Mouse (Mus musculus) G1E (cell line): ENCODE results near the gene Rps2.
"Not testable (repeated sequence)": the region's sequence is repeated elsewhere in the genome, so short reads cannot be mapped to it uniquely, and the experiment has no call there.

ENCODE experiments used
- CTCF ChIP-seq: IDR thresholded peaks from 2 replicates; pipeline ENCODE4 v1.5.1; 2012; ENCODE audit warnings: low read depth, low read length, inconsistent platforms, mixed read lengths
- GATA1 ChIP-seq: IDR thresholded peaks from 2 replicates; pipeline ENCODE4 v1.6.1; 2012; ENCODE audit warnings: borderline replicate concordance, low read length, inconsistent platforms, mixed read lengths
- TAL1 ChIP-seq: conservative IDR thresholded peaks from 2 replicates; pipeline ENCODE4 v1.6.1; 2012; ENCODE audit warnings: low read depth, low read length, inconsistent platforms, mixed read lengths

DNA sequence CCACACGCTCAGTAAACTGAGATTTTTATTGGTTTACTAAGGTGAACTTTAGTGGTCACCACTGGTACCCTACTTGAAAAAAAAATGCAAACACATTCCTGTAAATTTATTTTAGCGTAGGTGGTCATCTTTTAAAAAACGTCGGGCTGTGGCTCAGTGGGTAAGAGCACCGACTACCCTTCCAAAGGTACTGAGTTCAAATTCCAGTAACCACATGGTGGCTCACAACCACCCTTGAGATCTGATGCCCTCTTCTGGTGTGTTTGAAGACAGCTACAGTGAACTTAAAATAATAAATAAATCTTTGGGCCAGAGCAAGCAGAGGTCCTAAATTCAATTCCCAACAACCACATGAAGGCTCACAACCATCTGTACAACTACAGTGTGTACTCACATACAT, 1.0 kb downstream of the Rps2 start:
- not testable (repeated sequence) for TF ChIP-seq CTCF, TAL1, GATA1
